Mouse (Mus musculus) forebrain, embryonic 15.5 days (tissue): ENCODE results near the gene Gm13040. TPM values are rescaled to one million over a fixed set of nuclear protein-coding genes. Genes with fewer than 3 reads are reported as not detected.
"Not testable (repeated sequence)": the region's sequence is repeated elsewhere in the genome, so short reads cannot be mapped to it uniquely, and the experiment has no call there.

Experiments used
- ATAC-seq: fragments of 200-750 bp; cut with Nextera tagmentation; replicated peaks from 2 replicates; pipeline ENCODE4 v1.8.0; 2017; ENCODE audit warnings: mild to moderate bottlenecking, moderate TSS enrichment, moderate library complexity
- H3K27ac ChIP-seq: fragments of 300-500 bp; sonication (generic); replicated peaks from 2 replicates; pipeline ENCODE4 v1.5.1; 2015; ENCODE audit warnings: mild to moderate bottlenecking, inconsistent platforms
- H3K27me3 ChIP-seq: fragments of 300-500 bp; sonication (generic); 2 replicates; pipeline ENCODE4 v1.6.1; 2015; ENCODE audit warnings: inconsistent platforms
- H3K36me3 ChIP-seq: fragments of 300-500 bp; sonication (generic); 2 replicates; pipeline ENCODE4 v1.6.1; 2015; ENCODE audit warnings: mild to moderate bottlenecking, inconsistent platforms
- H3K4me1 ChIP-seq: fragments of 300-500 bp; sonication (generic); 2 replicates; pipeline ENCODE4 v1.6.1; 2015; ENCODE audit warnings: inconsistent platforms
- H3K4me2 ChIP-seq: fragments of 300-500 bp; sonication (generic); replicated peaks from 2 replicates; pipeline ENCODE4 v1.6.1; 2015; ENCODE audit warnings: mild to moderate bottlenecking, inconsistent platforms
- H3K4me3 ChIP-seq: fragments of 300-500 bp; sonication (generic); 2 replicates; pipeline ENCODE4 v1.5.1; 2015; ENCODE audit warnings: mild to moderate bottlenecking, inconsistent platforms
- H3K9ac ChIP-seq: fragments of 300-500 bp; sonication (generic); replicated peaks from 2 replicates; pipeline ENCODE4 v1.6.1; 2015; ENCODE audit warnings: mild to moderate bottlenecking, inconsistent platforms
- H3K9me3 ChIP-seq: fragments of 300-500 bp; sonication (generic); 2 replicates; pipeline ENCODE4 v1.6.1; 2016; ENCODE audit warnings: inconsistent platforms
- WGBS: fragments of 180-500 bp; shearing (Covaris S2); methylation state at CpG from one replicate; pipeline ENCODE4 v1.1.7; 2015; ENCODE audit warnings: mixed read lengths; 5-methylcytosine and 5-hydroxymethylcytosine counted together
- polyA plus RNA-seq: library from polyadenylated mRNA; unstranded; fragments of >200 nt; fragmentation: Nextera tagmentation; extraction: Ambion mirVana; gene quantifications from 2 replicates; pipeline ENCODE4 v1.2.1, GENCODE M21; 2015

Gene Gm13040
- not detected in 2 replicates for polyA plus RNA-seq

- not testable (repeated sequence) for H3K36me3 ChIP-seq, ATAC-seq, H3K9ac ChIP-seq, H3K4me3 ChIP-seq, H3K4me1 ChIP-seq, H3K27me3 ChIP-seq, H3K27ac ChIP-seq, H3K9me3 ChIP-seq, H3K4me2 ChIP-seq
- WGBS: no CpG with 5 or more reads among the region's 3 CpGs
These were observed at the start of gene Gm13040 for GRCm38 (mm10) chr4:143535654-143536053. Gm13040 (plus strand) TSS chr4:143535954.

- no peak for ATAC-seq
- WGBS: 89% methylated on average over 3 of the region's 3 CpGs
- no peak within 1 kb of the TSS for H3K9ac ChIP-seq
- no peak within 1 kb of the TSS for H3K27ac ChIP-seq
- no peak within 1 kb of the TSS for H3K4me2 ChIP-seq
- H3K27me3 ChIP-seq: no peaks in the 10 kb centered on the region
- H3K4me1 ChIP-seq: no peaks in the 10 kb centered on the region
- H3K9me3 ChIP-seq: no peaks in the 10 kb centered on the region
- H3K36me3 ChIP-seq: no peaks in the 10 kb centered on the region
- no peak within 1 kb of the TSS for H3K4me3 ChIP-seq
These were observed 24.7 kb upstream of the Gm13040 start, which contains the start of gene Gm13043 for GRCm38 (mm10) chr4:143511043-143511442. Gm13043 (plus strand) TSS chr4:143511343.

DNA sequence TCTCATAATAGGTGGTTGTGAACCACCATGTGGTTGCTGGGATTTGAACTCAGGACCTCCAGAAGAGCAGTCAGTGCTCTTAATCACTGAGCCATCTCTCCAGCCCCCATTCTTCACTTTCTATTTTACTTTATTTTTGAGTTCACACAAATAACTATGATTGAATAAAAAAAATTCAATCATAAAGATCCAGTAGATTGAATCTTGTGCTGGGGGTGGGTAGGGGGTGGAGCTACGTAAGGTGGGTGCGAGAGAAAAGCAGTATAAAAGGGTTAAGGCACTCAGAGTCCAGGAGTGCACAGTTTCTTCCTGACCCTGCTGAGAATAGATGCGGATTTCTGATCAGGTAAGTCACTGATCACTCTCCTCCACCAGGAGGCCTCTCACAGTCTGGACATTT lies 15.6 kb downstream of the Gm13040 start, which contains the start of the genes BC080695 and Gm13057:
BC080695 (plus strand) TSS at position 301 of the 400 bp plus-strand sequence.
Gm13057 (plus strand) TSS at position 310 of the 400 bp plus-strand sequence.
- H3K4me1 ChIP-seq, H3K27me3 ChIP-seq, H3K4me2 ChIP-seq, H3K27ac ChIP-seq, H3K4me3 ChIP-seq, H3K9ac ChIP-seq, H3K36me3 ChIP-seq, H3K9me3 ChIP-seq, ATAC-seq: not testable (repeated sequence)
- WGBS: no CpG with 5 or more reads among the region's 3 CpGs

Other genes starting within 250 kb of the Gm13040 start
- 49.1 and 54.8 TPM in 2 replicates for gene Pdpn, start 236.4 kb upstream of the Gm13040 start, polyA plus RNA-seq
- gene Lrrc38, start 186.2 kb upstream of the Gm13040 start, polyA plus RNA-seq: 0.13 and 0.23 TPM in 2 replicates
- not detected in 2 replicates for gene Pramel1, start 141.5 kb upstream of the Gm13040 start, polyA plus RNA-seq
- 27.7 and 30.2 TPM in 2 replicates for gene Pramef8, start 123.5 kb upstream of the Gm13040 start, polyA plus RNA-seq
- not detected in 2 replicates for gene Oog4, start 85.6 kb upstream of the Gm13040 start, polyA plus RNA-seq
- gene Gm13043, start 24.6 kb upstream of the Gm13040 start, polyA plus RNA-seq: not detected in 2 replicates
- not detected in 2 replicates for gene BC080695, start 15.7 kb downstream of the Gm13040 start, polyA plus RNA-seq
- gene Gm13057, start 15.8 kb downstream of the Gm13040 start, polyA plus RNA-seq: not detected in 2 replicates
- gene Gm13083, start 79.0 kb downstream of the Gm13040 start, polyA plus RNA-seq: not detected in 2 replicates
- not detected in 2 replicates for gene Gm13088, start 121.3 kb downstream of the Gm13040 start, polyA plus RNA-seq
- gene Gm13089, start 166.8 kb downstream of the Gm13040 start, polyA plus RNA-seq: not detected in 2 replicates
- not detected in 2 replicates for gene Gm13078, start 183.5 kb downstream of the Gm13040 start, polyA plus RNA-seq